Mouse (Mus musculus) megakaryocyte, adult 5-6 weeks (primary cell): ENCODE results near the gene Tmem120a. TPM values are rescaled to one million over a fixed set of nuclear protein-coding genes. Genes with fewer than 3 reads are reported as not detected.
A peak's percentile ranks its signal among the peaks of the same experiment; 100 is the strongest.

ENCODE experiments used
- ATAC-seq: 2 replicates; pipeline ENCODE4 v1.8.0; 2016; ENCODE audit warnings: mild to moderate bottlenecking, inconsistent platforms; ENCODE audit not compliant: poor library complexity, severe bottlenecking
- total RNA-seq, 2 experiments: library from RNA; stranded (forward) in 1 of 2; stranded (reverse) in 1 of 2; fragments of 153-499, 151-499 nt in 1 of 2; fragments of 221-1000, 200-1000 nt in 1 of 2; gene quantifications; 2 replicates each; pipeline versions ENCODE4 v1.2.3 to v1.2.4; 2015 to 2017

Tmem120a gene
- 18.1 and 20.9 TPM in 2 replicates for total RNA-seq (2015)
- 15.1 and 19.1 TPM in 2 replicates for total RNA-seq (2017)

- peak; percentile 100 for ATAC-seq
These were observed at the start of gene Tmem120a for GRCm38 (mm10) chr5:135743741-135744609. Tmem120a (minus strand) TSS chr5:135744448.

GRCm38 (mm10) chr5:135782901-135783300 lies 38.7 kb upstream of the Tmem120a start:
- no peak for ATAC-seq

GRCm38 (mm10) chr5:135780331-135780730 lies 36.1 kb upstream of the Tmem120a start:
- peak; percentile 36 for ATAC-seq

- ATAC-seq, result peak; percentile 90
These were observed 34.5 kb upstream of the Tmem120a start, which contains the start of gene Mdh2 for GRCm38 (mm10) chr5:135778471-135779445. Mdh2 (plus strand) TSS chr5:135778480.

GRCm38 (mm10) chr5:135777796-135778470 lies 33.7 kb upstream of the Tmem120a start, which contains the start of gene Styxl1:
Styxl1 (minus strand) TSS chr5:135778385.
- no peak for ATAC-seq

- no peak for ATAC-seq
These were observed 32.3 kb upstream of the Tmem120a start for GRCm38 (mm10) chr5:135776546-135776945.

- ATAC-seq, result peak; percentile 88
These were observed 28.3 kb upstream of the Tmem120a start for GRCm38 (mm10) chr5:135772519-135772918.

- ATAC-seq, result no peak
These were observed 20.7 kb upstream of the Tmem120a start for GRCm38 (mm10) chr5:135764971-135765370.

- ATAC-seq, result peak; percentile 85
These were observed 19.3 kb upstream of the Tmem120a start for GRCm38 (mm10) chr5:135763526-135763925.

GRCm38 (mm10) chr5:135761881-135762280 lies 17.6 kb upstream of the Tmem120a start:
- no peak for ATAC-seq

- no peak for ATAC-seq
These were observed 7.3 kb upstream of the Tmem120a start for GRCm38 (mm10) chr5:135751595-135751994.

- ATAC-seq, result no peak
These were observed 6.8 kb upstream of the Tmem120a start for GRCm38 (mm10) chr5:135751041-135751440.

- ATAC-seq, result peak; percentile 13; the same call in 1 of the 2 replicates
These were observed 494 bp upstream of the Tmem120a start for GRCm38 (mm10) chr5:135744742-135745141.

- no peak for ATAC-seq
These were observed 1.1 kb downstream of the Tmem120a start for GRCm38 (mm10) chr5:135742941-135743740.

- no peak for ATAC-seq
These were observed 2.1 kb downstream of the Tmem120a start for GRCm38 (mm10) chr5:135742156-135742555.

- ATAC-seq, result no peak
These were observed 6.0 kb downstream of the Tmem120a start for GRCm38 (mm10) chr5:135738266-135738665.

- ATAC-seq, result peak; percentile 47; the same call in 1 of the 2 replicates
These were observed 7.1 kb downstream of the Tmem120a start for GRCm38 (mm10) chr5:135737154-135737553.

GRCm38 (mm10) chr5:135736544-135736943 lies 7.7 kb downstream of the Tmem120a start:
- ATAC-seq, result no peak

- no peak for ATAC-seq
These were observed 8.5 kb downstream of the Tmem120a start for GRCm38 (mm10) chr5:135735741-135736140.
